Mouse (Mus musculus) cortical plate, adult 2 months (tissue): ENCODE results near the gene 9430015G10Rik. TPM values are rescaled to one million over a fixed set of nuclear protein-coding genes. Genes with fewer than 3 reads are reported as not detected.

Source experiments
- H3K27ac ChIP-seq: fragments of 200-500 bp; 2 replicates; pipeline ENCODE4 v1.5.1; 2012; ENCODE audit warnings: low read length, control low read depth, inconsistent platforms; ENCODE audit not compliant: insufficient read depth
- H3K4me1 ChIP-seq: fragments of 200-500 bp; 2 replicates; pipeline ENCODE4 v1.6.1; 2011; ENCODE audit warnings: low read length; ENCODE audit not compliant: control insufficient read depth, insufficient read depth
- H3K4me3 ChIP-seq: fragments of 200-500 bp; 2 replicates; pipeline ENCODE4 v1.5.1; 2011; ENCODE audit warnings: mild to moderate bottlenecking, low read length, control low read depth; ENCODE audit not compliant: insufficient read depth
- CTCF ChIP-seq: fragments of 200-500 bp; IDR thresholded peaks from 2 replicates; pipeline ENCODE4 v1.5.1; 2011; ENCODE audit warnings: mild to moderate bottlenecking, control low read depth, low read length; ENCODE audit not compliant: insufficient read depth; ENCODE audit errors: extremely low read depth
- POLR2A ChIP-seq: fragments of 200-500 bp; IDR thresholded peaks from 2 replicates; pipeline ENCODE4 v1.6.1; 2011; ENCODE audit warnings: mild to moderate bottlenecking, low read length, control low read depth; ENCODE audit not compliant: insufficient read depth; ENCODE audit errors: extremely low read depth
- polyA plus RNA-seq: library from polyadenylated mRNA; depleted of rRNA; stranded (reverse); fragments of >200 nt; gene quantifications from 2 replicates; pipeline ENCODE4 v1.2.3, GENCODE M21; 2012

The 9430015G10Rik gene
- polyA plus RNA-seq, 1 experiment, result 34.8 TPM

DNA sequence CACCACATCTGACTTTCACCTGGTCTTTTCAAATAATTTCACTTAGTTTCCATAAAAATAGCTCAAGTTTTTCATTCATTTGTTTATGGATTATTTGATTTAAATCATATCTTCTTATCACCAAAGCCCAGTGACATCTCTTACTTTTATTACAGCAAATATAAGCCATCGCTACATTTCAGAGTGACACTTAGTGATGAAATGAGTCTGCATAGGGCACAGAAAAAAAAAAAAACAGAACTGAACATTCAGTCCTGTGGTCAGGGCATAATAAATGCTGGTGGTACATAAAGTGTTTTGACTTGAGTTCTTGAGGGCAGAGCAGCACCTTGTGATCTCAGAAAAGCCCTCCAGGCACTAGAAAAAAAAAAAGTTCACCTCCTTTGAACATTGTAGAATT lies 13.6 kb upstream of the 9430015G10Rik start:
- TF ChIP-seq CTCF, result no peak
- TF ChIP-seq POLR2A, result no peak
- Histone ChIP-seq H3K4me1 (no peaks in the 10 kb centered on the region; the same call in 1 of the 2 replicates), H3K4me3 (no peak overlapping the region), H3K27ac (no peak overlapping the region)

DNA sequence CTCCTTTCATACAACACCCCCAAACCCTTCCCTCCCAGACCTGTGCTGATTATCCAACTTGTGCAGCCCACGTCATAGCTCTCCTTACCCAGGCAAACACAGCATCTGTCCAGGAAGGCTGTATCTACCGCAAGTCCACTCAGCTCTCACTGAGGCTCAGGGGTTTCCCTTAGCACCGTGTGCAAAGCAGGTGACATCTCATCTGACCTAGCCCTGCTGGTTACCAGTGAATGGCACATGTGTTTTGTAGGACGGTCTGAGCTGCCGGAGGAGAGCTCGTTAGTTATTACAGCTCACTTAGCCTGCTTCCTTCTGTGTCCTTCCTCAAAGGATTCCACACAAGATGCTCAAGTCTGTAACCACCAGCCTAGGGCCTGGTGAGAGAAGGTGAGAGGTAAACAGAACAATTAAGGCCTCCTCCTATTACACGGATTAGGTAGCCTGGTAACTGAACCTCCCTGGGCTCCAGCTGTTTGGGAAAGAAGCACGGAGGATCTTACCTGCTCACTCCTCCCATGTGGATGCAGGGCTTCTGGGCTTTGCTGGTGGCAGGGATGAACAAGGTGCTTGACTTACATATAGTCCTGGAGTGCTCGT lies 11.9 kb upstream of the 9430015G10Rik start:
- Histone ChIP-seq H3K27ac (no peak overlapping the region), H3K4me3 (no peak overlapping the region), H3K4me1 (no peaks in the 10 kb centered on the region)
- no peak for TF ChIP-seq POLR2A
- no peak for TF ChIP-seq CTCF

- Histone ChIP-seq H3K27ac (no peak overlapping the region), H3K4me1 (no peaks in the 10 kb centered on the region), H3K4me3 (no peak overlapping the region)
- TF ChIP-seq CTCF (no peak), POLR2A (no peak)
These were observed 10.4 kb upstream of the 9430015G10Rik start for GRCm38 (mm10) chr4:156099427-156099826.

- Histone ChIP-seq H3K4me3 (no peak overlapping the region), H3K4me1 (no peaks in the 10 kb centered on the region), H3K27ac (no peak overlapping the region)
- TF ChIP-seq CTCF, result no peak
- TF ChIP-seq POLR2A, result no peak
These were observed 9.3 kb upstream of the 9430015G10Rik start for GRCm38 (mm10) chr4:156100501-156100900.

DNA sequence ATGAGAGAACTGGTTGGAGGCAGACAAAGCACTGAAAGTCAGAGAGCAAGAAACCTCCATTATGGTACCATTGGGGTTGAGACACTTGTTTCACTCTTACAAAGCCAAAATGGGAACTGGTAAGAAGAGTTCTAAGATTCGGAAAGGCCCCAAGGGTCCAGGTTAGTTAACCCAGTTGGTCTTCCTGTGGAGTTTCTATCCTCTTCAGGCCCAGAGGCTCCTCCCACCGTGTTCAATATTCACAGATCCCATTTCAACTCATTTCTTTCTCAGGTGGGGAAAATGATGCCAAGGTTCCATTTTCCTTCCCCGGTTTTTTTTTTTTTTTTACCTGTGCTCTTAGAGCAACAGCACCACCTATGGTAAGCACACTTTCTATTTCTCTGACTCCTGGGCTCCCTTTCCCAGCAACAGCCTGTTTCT lies 8.3 kb upstream of the 9430015G10Rik start:
- Histone ChIP-seq H3K27ac (no peak overlapping the region), H3K4me1 (no peaks in the 10 kb centered on the region), H3K4me3 (no peak overlapping the region)
- TF ChIP-seq CTCF (no peak), POLR2A (no peak)

GRCm38 (mm10) chr4:156103342-156103741 lies 6.4 kb upstream of the 9430015G10Rik start:
- no peak overlapping the region for H3K27ac ChIP-seq
- TF ChIP-seq POLR2A, result no peak
- no peak for TF ChIP-seq CTCF
- no peaks in the 10 kb centered on the region for H3K4me1 ChIP-seq
- H3K4me3 ChIP-seq, result no peak overlapping the region

DNA sequence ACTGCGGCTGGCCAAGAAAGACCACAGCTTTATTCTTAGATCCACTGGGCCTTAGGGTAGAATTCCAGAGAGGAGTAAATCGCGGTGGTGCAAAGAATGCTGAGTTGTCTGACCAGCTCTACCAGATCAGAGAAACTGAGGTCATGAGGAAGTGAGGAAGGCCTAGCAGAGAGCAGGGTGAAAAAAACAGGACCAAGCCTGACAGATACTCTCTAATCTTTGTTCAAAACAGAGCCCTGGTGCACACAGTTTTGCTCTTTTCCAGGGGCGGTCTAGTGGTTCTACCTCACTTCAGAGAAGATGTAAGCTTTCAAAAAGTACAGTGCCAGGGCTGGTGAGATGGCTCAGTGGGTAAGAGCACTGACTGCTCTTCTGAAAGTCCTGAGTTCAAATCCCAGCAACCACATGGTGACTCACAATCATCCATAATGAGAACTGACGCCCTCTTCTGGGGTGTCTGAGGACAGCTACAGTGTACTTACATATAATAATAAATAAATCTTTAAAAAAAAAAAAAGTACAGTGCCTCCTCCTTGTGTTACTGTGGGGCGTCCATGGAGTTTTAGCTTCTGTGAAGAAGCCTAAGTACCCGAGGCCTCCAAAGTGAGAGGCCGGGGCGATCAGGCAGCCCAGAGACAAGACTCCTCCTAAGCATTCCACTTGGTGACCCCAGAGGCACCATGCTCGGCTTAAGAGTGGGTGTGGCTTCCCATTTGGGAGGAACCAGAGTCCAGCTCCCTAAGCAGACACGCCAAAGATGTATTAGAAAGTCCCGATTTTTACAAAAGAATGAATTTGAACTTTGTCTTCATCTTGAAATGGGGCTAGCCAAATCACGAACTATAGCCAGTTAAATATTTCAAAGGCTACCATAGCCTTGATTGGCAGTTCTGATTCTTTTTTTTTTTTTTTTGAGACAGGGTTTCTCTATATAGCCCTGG lies 906 bp upstream of the 9430015G10Rik start:
- TF ChIP-seq CTCF (no peak), POLR2A (no peak)
- Histone ChIP-seq H3K4me1 (no peaks in the 10 kb centered on the region), H3K27ac (no peak overlapping the region), H3K4me3 (peak overlapping the region; percentile 82)

DNA sequence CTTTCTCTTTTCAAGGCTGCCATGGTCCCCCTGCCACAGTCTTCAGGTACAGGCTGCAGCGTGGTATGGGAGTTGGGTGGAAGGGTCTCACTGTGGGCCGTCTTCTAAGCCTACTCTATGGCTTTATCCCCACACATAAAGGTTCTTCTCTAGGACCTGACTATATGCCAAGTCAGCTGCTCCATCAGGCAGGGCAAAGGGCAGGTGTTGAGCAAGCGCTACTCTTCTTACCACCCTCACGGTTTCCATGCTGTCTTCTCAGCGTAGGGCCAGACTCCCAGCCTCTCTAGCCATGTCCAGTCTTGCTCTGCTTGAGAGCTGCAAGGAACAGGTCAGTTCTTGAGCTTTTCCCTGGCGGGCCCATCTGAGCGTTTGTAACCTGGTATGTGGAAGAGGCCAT lies 14.3 kb downstream of the 9430015G10Rik start:
- TF ChIP-seq POLR2A, result no peak
- no peak for TF ChIP-seq CTCF
- no peak overlapping the region for H3K4me3 ChIP-seq
- H3K27ac ChIP-seq, result no peak overlapping the region
- H3K4me1 ChIP-seq, result no peaks in the 10 kb centered on the region

DNA sequence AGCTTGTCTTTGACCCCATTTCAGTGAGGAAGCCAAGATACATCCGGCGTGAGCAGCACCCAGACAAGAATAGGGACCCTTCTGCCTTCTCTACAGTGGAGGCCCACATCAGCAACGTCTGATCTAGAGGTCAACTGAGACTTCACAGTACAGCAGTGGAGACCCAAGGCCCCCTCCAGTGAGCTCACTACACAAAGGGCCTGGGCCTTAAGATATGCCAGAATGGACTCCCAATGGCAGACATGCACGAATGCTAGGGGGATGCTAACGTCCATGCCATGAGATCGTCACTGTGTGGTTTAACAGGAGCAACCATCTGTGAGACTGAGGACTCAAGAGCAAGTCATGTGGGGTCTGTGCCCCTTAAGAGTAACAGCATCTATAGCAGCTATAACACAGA lies 15.6 kb downstream of the 9430015G10Rik start:
- Histone ChIP-seq H3K4me3 (no peak overlapping the region), H3K27ac (no peak overlapping the region), H3K4me1 (no peaks in the 10 kb centered on the region)
- TF ChIP-seq CTCF (no peak), POLR2A (no peak)

DNA sequence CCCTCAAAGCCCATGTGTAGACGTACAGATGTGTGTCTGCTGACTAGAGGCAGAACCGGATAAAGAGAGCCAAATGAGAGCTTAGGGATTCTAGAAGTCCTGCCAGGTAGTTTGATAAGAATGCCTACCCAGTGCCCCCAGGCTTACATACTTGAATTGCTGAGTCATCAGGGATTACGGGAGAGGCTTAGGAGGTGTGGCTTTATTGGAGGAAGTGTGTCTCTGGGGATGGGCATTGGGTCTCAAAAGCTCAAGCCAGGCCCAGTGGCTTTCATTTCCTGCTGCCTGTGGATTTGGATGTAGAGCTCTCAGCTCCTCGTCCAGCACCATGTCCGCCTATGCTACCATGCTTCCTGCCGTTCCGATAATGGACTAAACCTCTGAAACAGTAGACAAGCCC lies 17.1 kb downstream of the 9430015G10Rik start:
- H3K4me1 ChIP-seq, result no peaks in the 10 kb centered on the region
- TF ChIP-seq POLR2A, result no peak
- TF ChIP-seq CTCF, result no peak
- no peak overlapping the region for H3K4me3 ChIP-seq
- H3K27ac ChIP-seq, result no peak overlapping the region
